Mouse (Mus musculus) olfactory bulb, adult 2 months (tissue): ENCODE results near the gene Pkdrej.

Experiments
- CTCF ChIP-seq: fragments of 200-500 bp; IDR thresholded peaks from 2 replicates; pipeline ENCODE4 v1.5.1; 2012; ENCODE audit warnings: low read depth, mild to moderate bottlenecking, low read length, moderate library complexity; ENCODE audit not compliant: insufficient read depth
- POLR2A ChIP-seq: fragments of 200-500 bp; IDR thresholded peaks from 2 replicates; pipeline ENCODE4 v1.6.1; 2012; ENCODE audit warnings: mild to moderate bottlenecking, low read depth, low read length, moderate library complexity; ENCODE audit not compliant: insufficient read depth

DNA sequence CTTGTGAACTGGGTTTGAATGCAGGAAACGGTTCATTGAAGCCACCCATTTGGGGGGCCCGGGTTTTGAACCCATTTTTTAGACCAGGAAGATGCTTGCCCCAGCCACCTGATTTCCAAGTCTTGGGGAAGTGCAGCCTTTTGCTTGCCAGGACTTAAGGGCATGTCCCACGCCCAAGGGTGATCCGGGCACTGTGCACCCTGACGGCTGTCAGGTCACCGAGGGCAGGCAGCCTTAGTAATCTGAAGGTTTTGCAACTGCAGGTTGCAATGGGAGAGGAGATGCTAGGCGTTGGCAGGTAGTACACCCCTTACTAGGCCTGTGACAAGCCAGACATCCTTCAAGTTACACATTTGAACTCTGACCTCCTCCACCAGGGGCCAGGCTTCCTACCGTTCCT, 11.1 kb upstream of the Pkdrej start:
- TF ChIP-seq CTCF (no peak), POLR2A (no peak)
